Mouse (Mus musculus) granulocyte monocyte progenitor cell, adult 5-6 weeks (primary cell): Measurements from ENCODE around the gene Npw. TPM values are rescaled to one million over a fixed set of nuclear protein-coding genes. Genes with fewer than 3 reads are reported as not detected.

Experiments used
- ATAC-seq: replicated peaks from 2 replicates; pipeline ENCODE4 v1.8.0; 2016; ENCODE audit warnings: mild to moderate bottlenecking, moderate TSS enrichment, inconsistent platforms; ENCODE audit not compliant: poor library complexity, severe bottlenecking
- total RNA-seq, 2 experiments: library from RNA; stranded (forward) in 1 of 2; stranded (reverse) in 1 of 2; fragments of 200-712, 200-1000 nt in 1 of 2; fragments of >200 nt in 1 of 2; fragmentation: Nextera tagmentation in 1 of 2; gene quantifications; 2 replicates each; pipeline ENCODE4 v1.2.3; 2014 to 2017

Gene Npw
- total RNA-seq, 2 experiments from 2014 or later, result not detected

DNA sequence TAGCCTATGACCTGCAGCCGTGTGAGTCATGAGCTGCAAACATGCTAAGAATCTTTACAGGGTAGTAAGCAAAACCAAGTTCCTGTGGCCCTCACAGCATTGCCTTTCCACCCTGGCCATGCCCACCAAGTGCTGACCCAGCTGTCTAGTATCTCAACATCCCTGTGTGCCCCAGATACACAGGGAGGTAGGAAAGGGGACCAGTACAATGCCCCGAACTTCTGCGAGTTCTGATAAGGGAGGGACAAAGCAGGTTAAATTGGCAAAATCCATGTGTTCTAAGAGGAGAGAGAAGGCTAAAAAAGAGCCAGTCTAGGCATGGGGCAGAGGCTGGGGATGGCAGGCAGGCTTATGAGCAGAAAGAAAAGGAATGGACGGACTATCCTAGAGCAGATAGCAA is 49.9 kb downstream of the Npw start:
- no peak for ATAC-seq

Other genes starting within 250 kb of the Npw start
Only the 30 nearest of the 34 such genes appear.
- 59.1 and 62.1 TPM in 2 replicates for gene Eci1, start 231.8 kb downstream of the Npw start, total RNA-seq (2014; fragmentation: Nextera tagmentation)
- gene Eci1, start 231.8 kb downstream of the Npw start, total RNA-seq (2017), result 36.6 and 39.9 TPM in 2 replicates
- gene Dnase1l2, start 215.4 kb downstream of the Npw start, total RNA-seq (2014; fragmentation: Nextera tagmentation), result 2.3 and 2.8 TPM in 2 replicates
- gene Dnase1l2, start 215.4 kb downstream of the Npw start, total RNA-seq (2017), result 0.72 and 1.3 TPM in 2 replicates
- 20.6 and 45.1 TPM in 2 replicates for gene E4f1, start 188.1 kb downstream of the Npw start, total RNA-seq (2014; fragmentation: Nextera tagmentation)
- gene E4f1, start 188.1 kb downstream of the Npw start, total RNA-seq (2017), result 9.5 and 21.7 TPM in 2 replicates
- gene Pgp, start 188.1 kb downstream of the Npw start, total RNA-seq (2014; fragmentation: Nextera tagmentation), result 22.9 and 25.4 TPM in 2 replicates
- 11.6 and 15.2 TPM in 2 replicates for gene Pgp, start 188.1 kb downstream of the Npw start, total RNA-seq (2017)
- 2.2 TPM in 1 of 2 replicates, not detected in the other for gene Bricd5, start 184.6 kb downstream of the Npw start, total RNA-seq (2014; fragmentation: Nextera tagmentation)
- gene Bricd5, start 184.6 kb downstream of the Npw start, total RNA-seq (2017), result 0.22 TPM in 1 of 2 replicates, not detected in the other
- gene Mlst8, start 179.4 kb downstream of the Npw start, total RNA-seq (2014; fragmentation: Nextera tagmentation), result 21.2 and 21.6 TPM in 2 replicates
- gene Mlst8, start 179.4 kb downstream of the Npw start, total RNA-seq (2017), result 21.8 and 27.8 TPM in 2 replicates
- gene Caskin1, start 169.9 kb downstream of the Npw start, total RNA-seq (2014; fragmentation: Nextera tagmentation), result not detected in 2 replicates
- gene Caskin1, start 169.9 kb downstream of the Npw start, total RNA-seq (2017), result not detected in 2 replicates
- 83.9 and 102 TPM in 2 replicates for gene Traf7, start 130.5 kb downstream of the Npw start, total RNA-seq (2014; fragmentation: Nextera tagmentation)
- gene Traf7, start 130.5 kb downstream of the Npw start, total RNA-seq (2017), result 61.5 and 104 TPM in 2 replicates
- 0.77 TPM in 1 of 2 replicates, not detected in the other for gene Rab26, start 124.2 kb downstream of the Npw start, total RNA-seq (2014; fragmentation: Nextera tagmentation)
- gene Rab26, start 124.2 kb downstream of the Npw start, total RNA-seq (2017), result 1.1 TPM in 1 of 2 replicates, not detected in the other
- 18.9 and 19.0 TPM in 2 replicates for gene Pkd1, start 108.6 kb downstream of the Npw start, total RNA-seq (2014; fragmentation: Nextera tagmentation)
- 5.9 and 9.1 TPM in 2 replicates for gene Pkd1, start 108.6 kb downstream of the Npw start, total RNA-seq (2017)
- gene Tsc2, start 25.8 kb downstream of the Npw start, total RNA-seq (2014; fragmentation: Nextera tagmentation), result 61.9 and 83.7 TPM in 2 replicates
- gene Tsc2, start 25.8 kb downstream of the Npw start, total RNA-seq (2017), result 25.1 and 41.3 TPM in 2 replicates
- gene Nthl1, start 25.8 kb downstream of the Npw start, total RNA-seq (2014; fragmentation: Nextera tagmentation), result 7.1 and 15.7 TPM in 2 replicates
- 11.8 and 13.7 TPM in 2 replicates for gene Nthl1, start 25.8 kb downstream of the Npw start, total RNA-seq (2017)
- gene Slc9a3r2, start 8.1 kb downstream of the Npw start, total RNA-seq (2014; fragmentation: Nextera tagmentation), result 0.45 and 1.0 TPM in 2 replicates
- gene Slc9a3r2, start 8.1 kb downstream of the Npw start, total RNA-seq (2017), result 1.8 and 3.0 TPM in 2 replicates
- gene Zfp598, start 11.2 kb upstream of the Npw start, total RNA-seq (2014; fragmentation: Nextera tagmentation), result 18.2 and 40.4 TPM in 2 replicates
- gene Zfp598, start 11.2 kb upstream of the Npw start, total RNA-seq (2017), result 16.1 and 17.8 TPM in 2 replicates
- not detected in 2 replicates for gene Syngr3, start 31.5 kb upstream of the Npw start, total RNA-seq (2014; fragmentation: Nextera tagmentation)
- not detected in 2 replicates for gene Syngr3, start 31.5 kb upstream of the Npw start, total RNA-seq (2017)
- gene Gfer, start 37.7 kb upstream of the Npw start, total RNA-seq (2014; fragmentation: Nextera tagmentation), result 28.9 and 33.2 TPM in 2 replicates
- gene Gfer, start 37.7 kb upstream of the Npw start, total RNA-seq (2017), result 45.1 and 64.0 TPM in 2 replicates
- 1.4 TPM in 1 of 2 replicates, not detected in the other for gene Noxo1, start 37.8 kb upstream of the Npw start, total RNA-seq (2014; fragmentation: Nextera tagmentation)
- gene Noxo1, start 37.8 kb upstream of the Npw start, total RNA-seq (2017), result 0.60 and 2.1 TPM in 2 replicates
- 39.5 and 44.5 TPM in 2 replicates for gene Tbl3, start 49.2 kb upstream of the Npw start, total RNA-seq (2014; fragmentation: Nextera tagmentation)
- gene Tbl3, start 49.2 kb upstream of the Npw start, total RNA-seq (2017), result 44.1 and 54.9 TPM in 2 replicates
- gene Rnf151, start 59.6 kb upstream of the Npw start, total RNA-seq (2014; fragmentation: Nextera tagmentation), result 1.2 TPM in 1 of 2 replicates, not detected in the other
- gene Rnf151, start 59.6 kb upstream of the Npw start, total RNA-seq (2017), result not detected in 2 replicates
- gene Rps2, start 59.7 kb upstream of the Npw start, total RNA-seq (2014; fragmentation: Nextera tagmentation), result 4,639 and 4,919 TPM in 2 replicates
- 1,990 and 2,495 TPM in 2 replicates for gene Rps2, start 59.7 kb upstream of the Npw start, total RNA-seq (2017)
- 247 and 248 TPM in 2 replicates for gene Ndufb10, start 66.0 kb upstream of the Npw start, total RNA-seq (2014; fragmentation: Nextera tagmentation)
- gene Ndufb10, start 66.0 kb upstream of the Npw start, total RNA-seq (2017), result 237 and 286 TPM in 2 replicates
- 0.73 TPM in 1 of 2 replicates, not detected in the other for gene Rpl3l, start 69.4 kb upstream of the Npw start, total RNA-seq (2014; fragmentation: Nextera tagmentation)
- 0.52 TPM in 1 of 2 replicates, not detected in the other for gene Rpl3l, start 69.4 kb upstream of the Npw start, total RNA-seq (2017)
- gene Msrb1, start 78.2 kb upstream of the Npw start, total RNA-seq (2014; fragmentation: Nextera tagmentation), result 255 and 331 TPM in 2 replicates
- 160 and 195 TPM in 2 replicates for gene Msrb1, start 78.2 kb upstream of the Npw start, total RNA-seq (2017)
- not detected in 2 replicates for gene Hs3st6, start 94.5 kb upstream of the Npw start, total RNA-seq (2014; fragmentation: Nextera tagmentation)
- gene Hs3st6, start 94.5 kb upstream of the Npw start, total RNA-seq (2017), result not detected in 2 replicates
- gene Meiob, start 145.8 kb upstream of the Npw start, total RNA-seq (2014; fragmentation: Nextera tagmentation), result not detected in 2 replicates
- gene Meiob, start 145.8 kb upstream of the Npw start, total RNA-seq (2017), result not detected in 2 replicates
- gene Hagh, start 181.7 kb upstream of the Npw start, total RNA-seq (2014; fragmentation: Nextera tagmentation), result 35.3 and 46.1 TPM in 2 replicates
- gene Hagh, start 181.7 kb upstream of the Npw start, total RNA-seq (2017), result 18.2 and 45.8 TPM in 2 replicates
- 13.7 and 15.1 TPM in 2 replicates for gene Fahd1, start 191.9 kb upstream of the Npw start, total RNA-seq (2014; fragmentation: Nextera tagmentation)
- gene Fahd1, start 191.9 kb upstream of the Npw start, total RNA-seq (2017), result 11.4 and 14.3 TPM in 2 replicates
- not detected in 2 replicates for gene Igfals, start 207.5 kb upstream of the Npw start, total RNA-seq (2014; fragmentation: Nextera tagmentation)
- not detected in 2 replicates for gene Igfals, start 207.5 kb upstream of the Npw start, total RNA-seq (2017)
- gene Nubp2, start 227.9 kb upstream of the Npw start, total RNA-seq (2014; fragmentation: Nextera tagmentation), result 103 and 108 TPM in 2 replicates
- 42.8 and 48.2 TPM in 2 replicates for gene Nubp2, start 227.9 kb upstream of the Npw start, total RNA-seq (2017)
- 15.7 and 29.3 TPM in 2 replicates for gene Spsb3, start 228.2 kb upstream of the Npw start, total RNA-seq (2014; fragmentation: Nextera tagmentation)
- 10.4 and 15.8 TPM in 2 replicates for gene Spsb3, start 228.2 kb upstream of the Npw start, total RNA-seq (2017)